Mouse (Mus musculus) bone marrow, adult 2 months (tissue): Measurements from ENCODE around the gene Cep72. TPM values are rescaled to one million over a fixed set of nuclear protein-coding genes. Genes with fewer than 3 reads are reported as not detected.
"Not testable (repeated sequence)": the region's sequence is repeated elsewhere in the genome, so short reads cannot be mapped to it uniquely, and the experiment has no call there.

Experiments used
- H3K27ac ChIP-seq: fragments of 200-500 bp; 2 replicates; pipeline ENCODE4 v1.5.1; 2012; ENCODE audit warnings: low read depth, mild to moderate bottlenecking, control low read depth, inconsistent platforms, low read length; ENCODE audit not compliant: control insufficient read depth, poor library complexity, insufficient read depth
- H3K4me1 ChIP-seq: fragments of 200-500 bp; 2 replicates; pipeline ENCODE4 v1.6.1; 2011; ENCODE audit warnings: low read length; ENCODE audit not compliant: control insufficient read depth, insufficient read depth
- H3K4me3 ChIP-seq: fragments of 200-500 bp; replicated peaks from 2 replicates; pipeline ENCODE3; 2011; ENCODE audit warnings: mild to moderate bottlenecking, low read depth, low read length, control low read depth; ENCODE audit not compliant: control insufficient read depth
- CTCF ChIP-seq: fragments of 200-500 bp; IDR thresholded peaks from 2 replicates; pipeline ENCODE4 v1.5.1; 2011; ENCODE audit warnings: low read length, control low read depth; ENCODE audit not compliant: control insufficient read depth, insufficient read depth
- POLR2A ChIP-seq: fragments of 200-500 bp; IDR thresholded peaks from 2 replicates; pipeline ENCODE4 v1.6.1; 2011; ENCODE audit warnings: low read depth, mild to moderate bottlenecking, control low read depth, low read length, borderline replicate concordance; ENCODE audit not compliant: control insufficient read depth
- WGBS: fragments of 180-500 bp; shearing (Covaris S2); methylation state at CpG from one replicate; pipeline ENCODE4 v1.1.7; 2018; 5-methylcytosine and 5-hydroxymethylcytosine counted together
- polyA plus RNA-seq: library from polyadenylated mRNA; stranded (reverse); fragments of >200 nt; gene quantifications from 2 replicates; pipeline ENCODE4 v1.2.4, GENCODE M21; 2011; ENCODE audit warnings: low replicate concordance; ENCODE audit not compliant: missing spikeins, insufficient read depth, insufficient read length

Cep72 gene
- polyA plus RNA-seq, 1 experiment, result 3.8 TPM

DNA sequence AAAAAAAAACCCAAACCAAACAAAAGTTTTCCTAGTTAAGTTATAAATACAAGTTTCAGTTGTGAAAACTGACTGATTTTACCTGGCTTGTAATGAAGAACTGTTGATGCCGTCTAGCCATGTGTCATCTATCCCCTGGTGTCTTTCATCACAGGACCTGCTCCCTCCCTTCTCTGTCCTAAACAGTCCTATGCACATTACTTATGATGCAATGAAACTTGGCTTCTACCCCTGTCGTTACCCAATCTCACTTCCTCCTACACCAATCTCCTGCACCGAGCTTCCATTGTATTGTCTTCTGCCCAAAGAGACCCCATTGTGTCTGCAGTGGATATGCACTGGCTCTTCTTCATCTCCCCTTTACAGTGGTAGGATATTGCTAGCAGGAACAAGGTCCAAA is 28.2 kb upstream of the Cep72 start:
- no peak for TF ChIP-seq CTCF
- no peak for TF ChIP-seq POLR2A
- H3K4me3 ChIP-seq, result no peak overlapping the region
- H3K27ac ChIP-seq, result no peak overlapping the region
- 8% methylated on average over 3 of the region's 3 CpGs for WGBS
- H3K4me1 ChIP-seq, result peaks cover 2% of the 10 kb centered on the region; the same call in 1 of the 2 replicates

DNA sequence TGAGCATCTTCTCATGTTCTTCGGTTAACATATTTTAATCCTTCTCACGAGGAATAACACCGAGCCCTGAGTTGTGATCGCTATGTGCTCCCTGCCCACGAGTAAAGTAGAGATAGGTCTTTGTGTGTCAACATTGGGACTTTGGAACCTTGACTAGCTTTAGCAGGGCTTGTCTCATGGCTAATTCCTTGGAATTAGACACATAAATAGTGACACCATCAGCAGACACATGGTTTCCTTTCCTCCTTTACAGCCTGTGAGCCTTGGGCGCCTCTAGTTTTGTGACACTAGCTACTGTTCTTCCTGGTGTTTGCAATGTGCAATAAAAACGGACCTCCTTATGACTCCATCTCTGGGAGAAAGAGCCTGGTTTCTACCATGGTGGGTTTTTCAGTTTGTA is 11.3 kb upstream of the Cep72 start:
- no peak for TF ChIP-seq CTCF
- TF ChIP-seq POLR2A, result no peak
- Histone ChIP-seq H3K4me1 (no peaks in the 10 kb centered on the region), H3K27ac (no peak overlapping the region), H3K4me3 (no peak overlapping the region)
- 81% methylated on average over 7 of the region's 7 CpGs for WGBS

DNA sequence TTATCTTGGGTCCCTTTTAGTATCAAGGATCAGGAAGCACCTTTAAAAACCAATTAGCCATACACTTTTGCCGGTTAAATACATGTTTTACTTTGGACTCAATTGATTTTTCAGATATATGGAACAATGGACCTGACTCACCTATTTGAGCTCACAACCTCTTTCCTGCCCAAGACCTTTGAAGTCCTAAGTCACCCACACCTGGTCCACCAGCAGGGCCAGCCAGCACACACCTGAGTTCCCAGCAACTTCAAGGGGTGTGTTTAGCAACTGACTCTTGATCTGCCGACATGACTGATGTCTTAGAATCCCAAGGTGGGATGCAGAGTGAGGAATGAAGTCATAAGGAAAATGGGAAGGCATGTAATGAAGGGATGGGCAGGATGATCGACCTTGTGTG is 9.6 kb upstream of the Cep72 start:
- TF ChIP-seq POLR2A (no peak), CTCF (no peak)
- H3K27ac ChIP-seq, result no peak overlapping the region
- 71% methylated on average over 3 of the region's 3 CpGs for WGBS
- H3K4me1 ChIP-seq, result no peaks in the 10 kb centered on the region
- no peak overlapping the region for H3K4me3 ChIP-seq

DNA sequence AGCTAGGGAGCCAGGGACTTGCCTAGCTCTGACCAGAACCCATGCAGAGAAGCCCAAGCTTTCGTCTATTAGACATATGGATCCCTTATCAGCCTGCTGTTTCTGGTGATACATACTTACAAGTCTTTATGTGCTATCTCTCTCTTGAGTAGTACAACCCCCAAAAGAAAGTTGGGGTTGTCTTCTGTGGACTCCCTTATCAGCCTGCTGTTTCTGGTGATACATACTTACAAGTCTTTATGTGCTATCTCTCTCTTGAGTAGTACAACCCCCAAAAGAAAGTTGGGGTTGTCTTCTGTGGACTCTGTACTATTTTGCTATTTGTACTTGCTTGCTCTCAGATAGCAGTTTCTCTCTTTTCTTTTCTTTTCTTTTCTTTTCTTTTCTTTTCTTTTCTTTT is 9.1 kb upstream of the Cep72 start:
- H3K4me1 ChIP-seq, H3K27ac ChIP-seq, H3K4me3 ChIP-seq: not testable (repeated sequence)
- 47% methylated on average over 1 of the region's 1 CpGs for WGBS

DNA sequence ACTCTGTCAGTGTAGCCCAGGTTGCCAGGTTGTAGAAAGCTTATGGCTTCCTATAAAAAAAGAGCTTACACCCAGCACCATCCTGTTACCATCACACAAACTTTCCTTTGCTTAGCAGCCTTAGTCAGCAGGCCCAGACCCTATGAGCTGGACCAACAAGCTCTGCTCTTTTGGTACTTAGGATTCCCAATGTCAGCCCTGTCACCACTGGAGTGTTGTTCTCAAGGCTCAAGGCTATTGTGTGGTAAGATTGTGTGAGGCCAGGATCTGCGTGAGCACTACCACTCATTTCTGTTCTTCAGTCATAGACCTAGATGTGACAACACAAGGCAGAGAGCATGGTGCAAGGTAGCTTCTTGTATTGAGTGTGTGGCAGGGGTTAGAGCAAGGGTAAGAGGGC is 4.5 kb upstream of the Cep72 start:
- Histone ChIP-seq H3K4me3 (no peak overlapping the region), H3K4me1 (no peaks in the 10 kb centered on the region; the same call in 1 of the 2 replicates), H3K27ac (no peak overlapping the region)
- no peak for TF ChIP-seq CTCF
- 86% methylated on average over 1 of the region's 1 CpGs for WGBS

DNA sequence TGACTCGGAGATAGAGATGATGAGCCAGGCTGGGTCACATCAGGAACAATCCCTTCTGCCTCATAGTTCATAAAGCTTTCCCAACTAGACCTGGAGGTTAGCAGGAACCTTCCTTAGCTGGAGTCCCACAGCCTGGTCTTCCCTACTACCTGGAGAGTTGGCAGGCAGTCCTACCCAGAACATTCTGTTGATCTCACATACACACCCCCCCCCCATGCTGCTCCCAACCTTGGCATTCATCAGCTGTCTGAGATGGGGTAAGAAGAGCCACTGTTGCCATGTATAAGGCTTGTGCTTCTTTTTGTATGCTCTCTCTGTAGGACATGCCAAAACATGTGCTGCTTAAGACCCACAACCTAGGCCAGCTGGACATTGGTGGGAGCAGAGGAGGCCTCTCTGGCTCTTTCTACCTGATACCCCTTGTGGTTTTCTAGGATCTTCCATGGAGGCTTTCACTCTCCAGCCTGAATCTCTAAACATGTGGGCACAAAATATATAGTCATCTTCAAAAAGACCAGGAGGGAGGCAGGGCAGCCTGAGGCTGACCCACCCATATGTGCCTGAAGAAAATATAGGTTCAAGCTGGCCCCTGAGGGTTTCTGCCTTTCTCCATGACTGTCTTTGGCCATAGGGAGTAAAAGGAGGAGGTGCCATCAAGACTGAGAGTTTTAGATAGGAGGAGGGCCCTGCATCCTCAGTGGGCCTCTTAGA is 1.4 kb upstream of the Cep72 start:
- H3K4me3 ChIP-seq, result no peak overlapping the region
- WGBS, result 90% methylated on average over 1 of the region's 1 CpGs
- no peaks in the 10 kb centered on the region; the same call in 1 of the 2 replicates for H3K4me1 ChIP-seq
- no peak overlapping the region for H3K27ac ChIP-seq
- TF ChIP-seq CTCF (no peak), POLR2A (no peak)

DNA sequence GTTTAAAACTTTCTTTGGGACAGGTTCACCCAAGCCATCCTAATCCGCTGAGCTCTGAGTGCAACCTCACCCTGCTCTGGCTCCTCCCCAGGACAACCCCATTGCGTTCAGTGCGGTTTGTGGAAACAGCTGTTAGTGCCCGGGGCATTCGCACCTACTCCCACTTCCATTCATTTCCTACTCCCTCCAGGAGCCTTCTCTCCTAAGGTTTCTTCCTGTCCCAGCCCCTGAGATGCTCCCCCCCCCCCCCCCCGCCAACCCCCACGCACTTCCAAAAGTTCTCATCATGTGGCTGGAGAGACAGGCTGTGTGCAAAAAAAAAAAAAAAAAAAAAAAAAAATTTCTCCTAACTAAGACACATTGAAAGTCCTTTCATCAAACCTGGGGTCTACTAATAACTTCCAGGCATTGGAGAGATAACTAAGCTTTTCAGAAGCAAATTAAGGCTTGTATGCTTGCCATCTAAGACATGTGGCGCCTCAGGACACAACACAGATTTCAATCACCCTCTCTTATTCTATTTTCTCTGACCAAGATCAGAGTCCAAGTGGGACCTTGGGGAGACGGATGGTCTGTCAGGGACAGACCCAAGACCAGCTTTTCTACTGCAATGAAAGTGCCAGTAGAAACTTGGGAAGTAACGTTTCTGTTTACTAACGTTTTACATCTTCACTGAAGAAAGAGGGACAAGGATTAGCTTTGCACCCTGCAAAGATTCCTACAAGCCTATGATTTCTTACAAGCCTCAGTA is 454 bp upstream of the Cep72 start:
- Histone ChIP-seq H3K27ac (no peak overlapping the region), H3K4me3 (peak overlapping the region; percentile 85), H3K4me1 (no peaks in the 10 kb centered on the region; the same call in 1 of the 2 replicates)
- TF ChIP-seq POLR2A (no peak), CTCF (no peak)
- 35% methylated on average over 11 of the region's 11 CpGs for WGBS

DNA sequence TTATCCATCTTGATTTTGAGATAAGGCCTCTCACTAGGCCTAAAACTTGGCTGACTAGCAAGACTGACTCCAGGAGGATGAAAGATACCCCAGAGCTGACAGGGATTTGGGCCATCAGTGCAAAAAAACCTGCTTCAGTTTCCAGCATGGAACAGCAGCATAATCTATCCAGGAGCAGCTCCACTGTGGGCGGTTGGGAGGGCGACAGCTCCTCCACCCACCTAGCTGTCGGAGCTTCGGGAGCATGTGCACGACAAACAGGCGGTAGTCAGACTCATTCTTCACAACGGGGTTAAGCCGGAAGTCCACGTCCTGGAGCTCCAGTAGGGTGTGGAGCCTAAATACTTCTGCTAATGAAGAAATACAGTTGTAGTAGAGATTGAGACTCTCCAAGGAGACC is 4.0 kb downstream of the Cep72 start:
- Histone ChIP-seq H3K4me1 (no peaks in the 10 kb centered on the region; the same call in 1 of the 2 replicates), H3K27ac (no peak overlapping the region), H3K4me3 (no peak overlapping the region)
- 89% methylated on average over 9 of the region's 9 CpGs for WGBS
- TF ChIP-seq CTCF (no peak), POLR2A (no peak)
